Mouse (Mus musculus): ENCODE measurements around the gene Tfrc.
"Not testable (repeated sequence)": the region's sequence is repeated elsewhere in the genome, so short reads cannot be mapped to it uniquely, and the experiment has no call there.

DNA sequence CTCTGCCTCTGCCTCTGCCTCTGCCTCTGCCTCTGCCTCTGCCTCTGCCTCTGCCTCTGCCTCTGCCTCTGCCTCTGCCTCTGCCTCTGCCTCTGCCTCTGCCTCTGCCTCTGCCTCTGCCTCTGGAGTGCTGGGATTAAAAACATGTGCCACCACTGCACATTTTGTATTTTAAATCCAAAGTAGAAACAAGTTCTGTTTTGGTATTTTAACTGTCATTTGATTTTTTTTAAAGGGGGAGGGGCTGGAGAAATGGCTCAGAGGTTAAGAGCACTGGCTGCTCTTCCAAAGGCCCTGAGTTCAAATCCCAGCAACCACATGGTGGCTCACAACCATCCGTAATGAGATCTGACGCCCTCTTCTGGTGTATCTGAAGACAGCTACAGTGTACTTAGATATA, 32.0 kb downstream of the Tfrc start:
- not testable (repeated sequence) for TF ChIP-seq POLR2A (IDR thresholded peaks at IDR 0.05; ENCODE audit: low read depth, low read length); CTCF (conservative IDR thresholded peaks at IDR 0.05; ENCODE audit: insufficient read depth, insufficient read length, low read depth, low read length)

Data from kidney, adult 2 months (tissue).